Mouse (Mus musculus) frontal cortex, adult 2 months (tissue): ENCODE measurements at regions not wholly inside any gene's neighbourhood (a gene's known extent, or its start where the extent isn't known, plus 50 kb on each side); places are given as distances from the start of the nearest gene placed in this dataset.

Experiments
- DNase-seq, 2 experiments: peaks; one replicate each; pipeline ENCODE4 v3.0.0; 2022; ENCODE audit warnings: low spot score in 1 of 2; ENCODE audit errors: extremely low spot score in 1 of 2

DNA sequence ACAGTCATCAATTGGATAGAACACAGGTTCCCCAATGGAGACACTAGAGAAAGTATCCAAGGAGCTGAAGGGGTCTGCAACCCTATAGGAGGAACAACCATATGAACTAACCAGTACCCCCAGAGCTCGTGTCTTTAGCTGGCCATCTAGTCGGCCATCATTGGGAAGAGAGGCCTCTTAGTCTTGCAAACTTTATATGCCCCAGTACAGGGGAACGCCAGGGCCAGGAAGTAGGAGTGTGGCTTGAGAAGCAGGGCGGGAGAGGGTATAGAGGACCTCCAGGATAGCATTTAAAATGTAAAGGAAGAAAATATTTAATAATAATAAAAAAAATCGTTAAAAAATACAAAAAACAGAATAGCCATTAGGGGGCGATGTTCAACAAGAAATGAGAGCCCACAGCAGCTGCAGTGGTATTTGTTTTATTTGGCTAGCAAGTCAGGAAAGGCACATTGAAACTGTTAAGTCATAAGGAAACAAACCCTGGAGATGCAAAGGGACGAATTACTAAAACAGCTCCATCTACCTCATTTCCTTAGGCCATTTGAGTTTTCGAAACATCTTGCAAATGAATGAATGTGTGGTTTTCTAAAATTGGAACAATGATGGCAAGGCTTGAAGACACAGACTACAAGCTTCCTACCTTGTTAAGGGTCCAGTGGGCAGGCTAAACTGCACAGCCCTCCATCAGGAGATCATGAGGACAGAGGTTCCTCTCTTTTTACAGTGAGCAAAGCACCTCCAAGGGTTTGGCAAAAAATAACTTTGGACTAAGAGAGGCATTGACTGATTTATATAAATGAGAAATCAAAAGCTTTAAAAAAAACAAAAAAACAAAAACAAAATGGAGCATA lies 350.7 kb upstream of the Rasa1 start:
- peak in 1 of 2 experiments; percentile 59 for DNase-seq

DNA sequence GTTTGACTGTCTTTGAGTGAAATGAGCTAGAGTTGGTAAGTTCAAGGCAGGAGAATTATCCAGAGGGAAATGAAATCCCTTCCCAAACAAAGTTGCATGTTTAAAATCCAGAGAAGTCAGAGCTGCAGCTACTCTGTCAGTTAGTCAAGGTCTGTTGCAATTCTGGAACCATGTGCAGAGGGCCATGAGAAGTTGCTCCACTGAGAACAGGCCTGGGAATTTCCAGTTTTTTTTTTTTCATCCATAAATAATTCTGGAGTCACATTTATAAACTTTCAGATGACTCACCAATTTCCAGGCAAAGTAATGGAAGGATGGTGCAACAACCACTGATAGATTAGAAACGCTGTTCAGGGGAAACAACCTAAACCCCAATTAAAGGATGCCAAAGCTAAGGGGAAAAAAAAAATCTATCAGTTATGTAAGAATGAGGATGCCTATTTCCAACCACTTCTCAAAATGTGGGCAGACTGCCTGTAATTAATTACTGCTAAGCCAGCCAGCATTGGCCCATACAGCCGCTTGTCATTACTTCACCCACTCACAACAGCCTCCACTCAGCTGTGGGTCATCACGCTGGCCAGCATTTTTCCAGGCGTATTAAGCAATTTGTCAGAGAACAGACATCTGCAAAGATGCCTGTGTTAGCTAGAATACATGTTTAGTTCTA lies 340.7 kb upstream of the Rasa1 start:
- DNase-seq: peak in 1 of 2 experiments; percentile 16
